Mouse (Mus musculus) kidney, adult 2 months (tissue): ENCODE measurements at regions not wholly inside any gene's neighbourhood (a gene's known extent, or its start where the extent isn't known, plus 50 kb on each side); places are given as distances from the start of the nearest gene placed in this dataset.

Experiments
- CTCF ChIP-seq: fragments of 200-500 bp; conservative IDR thresholded peaks from 2 replicates; pipeline ENCODE4 v1.5.1; 2011; ENCODE audit warnings: low read depth, mild to moderate bottlenecking, control low read depth, low read length, moderate library complexity, mixed read lengths; ENCODE audit not compliant: insufficient read depth, insufficient read length
- POLR2A ChIP-seq: fragments of 200-500 bp; IDR thresholded peaks from one replicate; pipeline ENCODE4 v1.6.1; 2011; ENCODE audit warnings: low read depth, low read length, control low read depth

- TF ChIP-seq CTCF (no peak), POLR2A (no peak)
Measured at GRCm38 (mm10) chr9:5496837-5497236, 151.6 kb downstream of the Casp12 start.
